In genomic region chr5:150263656-150264055, GRCm38 (mm10) we compare ENCODE assay signal across 20 mouse cellular contexts.
DNase-seq lines count a peak whose midpoint lies in the region; ATAC-seq and TF ChIP-seq lines count a peak whose summit lies in the region.
"Had no signal": no experiment of that assay in that cellular context is flagged by ENCODE, and none has a peak within 500 bp of the region (broad histone marks: within the 10 kb centered on the region; RNA-seq: fewer than 3 reads in every experiment).

No protein-coding gene starts in this region.

- WGBS in hindbrain, postnatal 0 days: 78% methylated on average over 6 of the region's 6 CpGs
- WGBS in hindbrain, embryonic 13.5 days: 84% methylated on average over 6 of the region's 6 CpGs
- WGBS in midbrain, postnatal 0 days: 80% methylated on average over 6 of the region's 6 CpGs
- WGBS in midbrain, embryonic 11.5 days: 79% methylated on average over 6 of the region's 6 CpGs
- 70% methylated on average over 6 of the region's 6 CpGs for WGBS in neural tube, embryonic 15.5 days
- 76% methylated on average over 6 of the region's 6 CpGs for WGBS in forebrain, embryonic 10.5 days

- no peak for ATAC-seq in hindbrain, postnatal 0 days
- no peak for ATAC-seq in hindbrain, embryonic 13.5 days (ENCODE audit: low FRiP score)
- ATAC-seq in midbrain, postnatal 0 days (ENCODE audit: low FRiP score): no peak
- no peak for ATAC-seq in midbrain, embryonic 11.5 days (ENCODE audit: low FRiP score)
- no peak for ATAC-seq in neural tube, embryonic 15.5 days (ENCODE audit: low FRiP score)
- ATAC-seq: forebrain, postnatal 0 days had no signal

- H3K9ac ChIP-seq in hindbrain, postnatal 0 days (replicated peaks; ENCODE audit: low read length): no peak overlapping the region
- no peak overlapping the region for H3K9ac ChIP-seq in hindbrain, embryonic 13.5 days
- no peak overlapping the region for H3K9ac ChIP-seq in midbrain, postnatal 0 days (replicated peaks; ENCODE audit: low read length, poor library complexity, severe bottlenecking)
- no peak overlapping the region for H3K9ac ChIP-seq in midbrain, embryonic 11.5 days (ENCODE audit: low read length)
- no peak overlapping the region for H3K9ac ChIP-seq in neural tube, embryonic 15.5 days (replicated peaks)
- H3K9ac ChIP-seq: embryonic facial prominence, embryonic 13.5 days; forebrain, postnatal 0 days; heart, embryonic 15.5 days; limb, embryonic 12.5 days; neural tube, embryonic 12.5 days had no signal

- TF ChIP-seq CTCF in hindbrain, postnatal 0 days (IDR thresholded peaks at IDR 0.05; ENCODE audit: low read depth): no peak
- TF ChIP-seq CTCF in midbrain, postnatal 0 days (IDR thresholded peaks at IDR 0.05): no peak

- no peaks in the 10 kb centered on the region for H3K27me3 ChIP-seq in hindbrain, postnatal 0 days (ENCODE audit: insufficient read depth, low read length)
- no peaks in the 10 kb centered on the region for H3K27me3 ChIP-seq in hindbrain, embryonic 13.5 days
- no peaks in the 10 kb centered on the region for H3K27me3 ChIP-seq in midbrain, postnatal 0 days (ENCODE audit: insufficient read depth, low read length)
- H3K27me3 ChIP-seq in midbrain, embryonic 11.5 days (ENCODE audit: control insufficient read depth, insufficient read depth, low read length): no peaks in the 10 kb centered on the region
- no peaks in the 10 kb centered on the region for H3K27me3 ChIP-seq in neural tube, embryonic 15.5 days (replicated peaks)
- H3K27me3 ChIP-seq in forebrain, embryonic 10.5 days (ENCODE audit: poor library complexity, severe bottlenecking): peaks cover 8% of the 10 kb centered on the region; the same call in 1 of the 2 replicates
- H3K27me3 ChIP-seq: CH12.LX; embryonic facial prominence, embryonic 13.5 days; heart, embryonic 15.5 days; limb, embryonic 12.5 days; neural tube, embryonic 12.5 days had no signal

- no peaks in the 10 kb centered on the region for H3K9me3 ChIP-seq in hindbrain, postnatal 0 days (ENCODE audit: low read length)
- no peaks in the 10 kb centered on the region for H3K9me3 ChIP-seq in hindbrain, embryonic 13.5 days
- no peaks in the 10 kb centered on the region for H3K9me3 ChIP-seq in midbrain, postnatal 0 days (ENCODE audit: low read length)
- no peaks in the 10 kb centered on the region; the same call in 1 of the 2 replicates for H3K9me3 ChIP-seq in midbrain, embryonic 11.5 days (ENCODE audit: control insufficient read depth, low read length)
- no peaks in the 10 kb centered on the region for H3K9me3 ChIP-seq in neural tube, embryonic 15.5 days (replicated peaks)
- peaks cover 5% of the 10 kb centered on the region for H3K9me3 ChIP-seq in forebrain, embryonic 10.5 days
- H3K9me3 ChIP-seq: limb, embryonic 12.5 days had no signal

- no peak overlapping the region for H3K27ac ChIP-seq in hindbrain, postnatal 0 days
- H3K27ac ChIP-seq in hindbrain, embryonic 13.5 days: no peak overlapping the region
- no peak overlapping the region for H3K27ac ChIP-seq in midbrain, postnatal 0 days (ENCODE audit: low read depth, low read length)
- H3K27ac ChIP-seq in midbrain, embryonic 11.5 days (ENCODE audit: low read depth, low read length): no peak overlapping the region
- no peak overlapping the region for H3K27ac ChIP-seq in neural tube, embryonic 15.5 days (replicated peaks)
- no peak overlapping the region for H3K27ac ChIP-seq in forebrain, embryonic 10.5 days
- H3K27ac ChIP-seq: embryonic facial prominence, embryonic 13.5 days; limb, embryonic 12.5 days; neural tube, embryonic 12.5 days had no signal

- no peaks in the 10 kb centered on the region for H3K36me3 ChIP-seq in hindbrain, postnatal 0 days (ENCODE audit: insufficient read depth, low read length)
- H3K36me3 ChIP-seq in hindbrain, embryonic 13.5 days: peaks cover 5% of the 10 kb centered on the region; the same call in 1 of the 2 replicates
- H3K36me3 ChIP-seq in midbrain, postnatal 0 days (ENCODE audit: insufficient read depth, low read length): no peaks in the 10 kb centered on the region
- H3K36me3 ChIP-seq in midbrain, embryonic 11.5 days (ENCODE audit: control insufficient read depth, insufficient read depth, low read length): no peaks in the 10 kb centered on the region
- no peaks in the 10 kb centered on the region for H3K36me3 ChIP-seq in neural tube, embryonic 15.5 days
- H3K36me3 ChIP-seq in forebrain, embryonic 10.5 days (replicated peaks): no peaks in the 10 kb centered on the region
- H3K36me3 ChIP-seq: embryonic facial prominence, embryonic 13.5 days; heart, embryonic 15.5 days; limb, embryonic 12.5 days; neural tube, embryonic 12.5 days had no signal

- peaks cover 7% of the 10 kb centered on the region for H3K4me1 ChIP-seq in hindbrain, postnatal 0 days (ENCODE audit: insufficient read depth, low read length)
- peaks cover 51% of the 10 kb centered on the region for H3K4me1 ChIP-seq in hindbrain, embryonic 13.5 days (replicated peaks)
- H3K4me1 ChIP-seq in midbrain, postnatal 0 days (ENCODE audit: insufficient read depth, low read length): peaks cover 17% of the 10 kb centered on the region
- H3K4me1 ChIP-seq in midbrain, embryonic 11.5 days (ENCODE audit: control insufficient read depth, insufficient read depth, low read length): peaks cover 8% of the 10 kb centered on the region
- peaks cover 50% of the 10 kb centered on the region for H3K4me1 ChIP-seq in neural tube, embryonic 15.5 days
- H3K4me1 ChIP-seq in forebrain, embryonic 10.5 days: peaks cover 18% of the 10 kb centered on the region

- H3K4me3 ChIP-seq in hindbrain, postnatal 0 days (ENCODE audit: low read length): no peak overlapping the region
- H3K4me3 ChIP-seq in hindbrain, embryonic 13.5 days: no peak overlapping the region
- no peak overlapping the region for H3K4me3 ChIP-seq in midbrain, postnatal 0 days (ENCODE audit: low read depth, low read length)
- no peak overlapping the region for H3K4me3 ChIP-seq in midbrain, embryonic 11.5 days (ENCODE audit: low read depth, low read length)
- no peak overlapping the region for H3K4me3 ChIP-seq in neural tube, embryonic 15.5 days (replicated peaks)
- no peak overlapping the region for H3K4me3 ChIP-seq in forebrain, embryonic 10.5 days
- H3K4me3 ChIP-seq: embryonic facial prominence, embryonic 13.5 days; heart, embryonic 15.5 days; limb, embryonic 12.5 days; neural tube, embryonic 12.5 days had no signal

- peak; percentile 91 for DNase-seq in heart, adult 11 months
- no peak for DNase-seq in heart, postnatal 4 days
- DNase-seq in hindbrain, postnatal 0 days (ENCODE audit: low spot score): no peak
- DNase-seq in midbrain, postnatal 0 days (ENCODE audit: low spot score): no peak
- no peak for DNase-seq in midbrain, embryonic 11.5 days (ENCODE audit: low spot score, missing footprints)
- DNase-seq in forebrain, embryonic 10.5 days (ENCODE audit: extremely low spot score, low spot score): no peak
- DNase-seq: adrenal gland, postnatal 36 days; cerebellum, adult 8-10 months; forebrain, postnatal 0 days; gastrocnemius, postnatal 36 days; kidney, adult 18-20 months; kidney, postnatal 25 days; lung, postnatal 36 days had no signal

- H3K4me2 ChIP-seq in hindbrain, postnatal 0 days (ENCODE audit: low read depth, low read length): 0 out of 2 replicates have a peak overlapping the region, but pooled peaks have one; percentile 67
- H3K4me2 ChIP-seq in hindbrain, embryonic 13.5 days: no peak overlapping the region
- 0 out of 2 replicates have a peak overlapping the region, but pooled peaks have one; percentile 70 for H3K4me2 ChIP-seq in midbrain, postnatal 0 days (ENCODE audit: low read depth, low read length, poor library complexity, severe bottlenecking)
- H3K4me2 ChIP-seq in midbrain, embryonic 11.5 days: no peak overlapping the region
- H3K4me2 ChIP-seq in neural tube, embryonic 15.5 days: peak overlapping the region; percentile 71; the same call in 1 of the 2 replicates
- H3K4me2 ChIP-seq: embryonic facial prominence, embryonic 13.5 days; limb, embryonic 12.5 days; neural tube, embryonic 12.5 days had no signal

Comparison
In these comparisons a context has a peak if more than half of its experiments do, and no peak if none do; other contexts are left out.
1. H3K4me2 ChIP-seq: peak in hindbrain, postnatal 0 days (single experiment), midbrain, postnatal 0 days (single experiment) and neural tube, embryonic 15.5 days (single experiment); none in hindbrain, embryonic 13.5 days (single experiment) and midbrain, embryonic 11.5 days (single experiment).